Mouse (Mus musculus) hindbrain, embryonic 15.5 days (tissue): ENCODE data around the gene Pcnp. TPM values are rescaled to one million over a fixed set of nuclear protein-coding genes. Genes with fewer than 3 reads are reported as not detected.
"Not testable (repeated sequence)": the region's sequence is repeated elsewhere in the genome, so short reads cannot be mapped to it uniquely, and the experiment has no call there.

Experiments
- ATAC-seq: fragments of 200-750 bp; cut with Nextera tagmentation; 2 replicates; pipeline ENCODE4 v1.8.0; 2017; ENCODE audit warnings: low read depth, moderate number of reproducible peaks, moderate TSS enrichment; ENCODE audit not compliant: low FRiP score
- H3K27ac ChIP-seq: fragments of 300-500 bp; sonication (generic); replicated peaks from 2 replicates; pipeline ENCODE4 v1.5.1; 2015; ENCODE audit warnings: mild to moderate bottlenecking, inconsistent platforms
- H3K27me3 ChIP-seq: fragments of 300-500 bp; sonication (generic); 2 replicates; pipeline ENCODE4 v1.6.1; 2015; ENCODE audit warnings: control low read depth, inconsistent platforms
- H3K36me3 ChIP-seq: fragments of 300-500 bp; sonication (generic); 2 replicates; pipeline ENCODE4 v1.6.1; 2015; ENCODE audit warnings: control low read depth, inconsistent platforms
- H3K4me1 ChIP-seq: fragments of 300-500 bp; sonication (generic); replicated peaks from 2 replicates; pipeline ENCODE4 v1.6.1; 2015; ENCODE audit warnings: control low read depth, inconsistent platforms
- H3K4me2 ChIP-seq: fragments of 300-500 bp; sonication (generic); 2 replicates; pipeline ENCODE4 v1.6.1; 2015; ENCODE audit warnings: moderate library complexity, mild to moderate bottlenecking, inconsistent platforms
- H3K4me3 ChIP-seq: fragments of 300-500 bp; sonication (generic); 2 replicates; pipeline ENCODE4 v1.5.1; 2015; ENCODE audit warnings: mild to moderate bottlenecking, inconsistent platforms
- H3K9ac ChIP-seq: fragments of 300-500 bp; sonication (generic); 2 replicates; pipeline ENCODE4 v1.6.1; 2015; ENCODE audit warnings: inconsistent platforms
- H3K9me3 ChIP-seq: fragments of 300-500 bp; sonication (generic); 2 replicates; pipeline ENCODE4 v1.6.1; 2016; ENCODE audit warnings: control low read depth, inconsistent platforms
- WGBS: fragments of 180-500 bp; shearing (Covaris S2); methylation state at CpG from one replicate; pipeline ENCODE4 v1.1.7; 2015; 5-methylcytosine and 5-hydroxymethylcytosine counted together
- polyA plus RNA-seq: library from polyadenylated mRNA; unstranded; fragments of >200 nt; fragmentation: Nextera tagmentation; extraction: Ambion mirVana; gene quantifications from 2 replicates; pipeline ENCODE4 v1.2.1, GENCODE M21; 2015

Gene Pcnp
- 193 and 199 TPM in 2 replicates for polyA plus RNA-seq

GRCm38 (mm10) chr16:56029661-56030082, at the start of gene Pcnp:
Pcnp (minus strand) TSS chr16:56029739.
- whole genome bisulfite sequencing: 0% methylated on average over 39 of the region's 39 CpGs

DNA sequence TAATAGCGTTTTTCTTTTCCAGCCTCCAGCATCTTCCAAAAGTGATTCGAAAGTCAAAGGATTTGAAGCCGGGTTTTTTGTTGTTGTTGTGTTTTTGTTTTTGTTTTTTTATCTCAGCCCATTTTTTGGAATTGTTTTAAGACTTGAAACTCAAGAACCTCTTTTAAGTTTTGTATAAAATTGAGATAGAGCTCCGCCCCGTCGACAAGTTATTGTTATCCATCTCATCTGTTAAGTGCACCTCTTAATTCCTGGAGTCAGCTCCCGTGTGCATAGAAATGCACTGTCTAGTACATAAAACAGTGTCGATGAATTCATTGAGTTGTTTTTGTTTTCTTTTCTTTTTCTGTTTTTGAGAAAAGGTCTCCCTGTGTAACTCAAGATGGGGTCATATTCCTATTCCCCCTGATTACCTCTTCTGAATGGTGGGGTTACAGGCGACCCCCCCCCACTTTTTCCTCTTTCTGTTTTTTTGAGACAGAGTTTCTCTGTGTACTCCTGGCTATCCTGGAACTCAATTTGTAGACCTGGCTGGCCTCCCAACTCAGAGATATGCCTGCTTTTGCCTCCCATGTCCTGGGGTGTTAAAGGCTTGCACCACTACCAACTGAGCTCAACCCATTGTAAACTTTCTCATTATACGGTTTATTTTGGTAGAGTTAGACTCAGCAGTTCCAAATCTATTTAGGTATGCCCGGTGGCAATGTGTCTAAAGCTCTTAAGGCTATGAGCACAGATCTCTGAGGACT, 46.8 kb upstream of the Pcnp start:
- 9% methylated on average over 11 of the region's 11 CpGs for WGBS
- ATAC-seq: no peak
- no peaks in the 10 kb centered on the region for H3K9me3 ChIP-seq

More at GRCm38 (mm10) chr16:56029661-56030082, at the start of gene Pcnp:
- H3K9me3 ChIP-seq: no peaks in the 10 kb centered on the region
- peak within 1 kb of the TSS; percentile 93 for H3K27ac ChIP-seq
- H3K9ac ChIP-seq: peak within 1 kb of the TSS; percentile 94
- no peaks in the 10 kb centered on the region for H3K27me3 ChIP-seq
- peaks cover 25% of the 10 kb centered on the region for H3K4me1 ChIP-seq
- peak; percentile 100 for ATAC-seq
- H3K4me2 ChIP-seq: peak within 1 kb of the TSS; percentile 77
- H3K36me3 ChIP-seq: peaks cover 26% of the 10 kb centered on the region
- peak within 1 kb of the TSS; percentile 95 for H3K4me3 ChIP-seq

GRCm38 (mm10) chr16:56075222-56076111, 45.9 kb upstream of the Pcnp start:
- Histone ChIP-seq H3K9ac (peak overlapping the region; percentile 91), H3K4me1 (peaks cover 17% of the 10 kb centered on the region), H3K27ac (peak overlapping the region; percentile 99), H3K27me3 (no peaks in the 10 kb centered on the region), H3K36me3 (no peaks in the 10 kb centered on the region), H3K4me3 (peak overlapping the region; percentile 94), H3K9me3 (no peaks in the 10 kb centered on the region), H3K4me2 (peak overlapping the region; percentile 58)
- WGBS: 0% methylated on average over 43 of the region's 66 CpGs
- ATAC-seq: peak; percentile 93

More for the DNA sequence above, 46.8 kb upstream of the Pcnp start:
- Histone ChIP-seq H3K4me2 (peak overlapping the region; percentile 58), H3K9ac (peak overlapping the region; percentile 91), H3K27me3 (no peaks in the 10 kb centered on the region), H3K4me1 (peaks cover 17% of the 10 kb centered on the region), H3K27ac (peak overlapping the region; percentile 99), H3K36me3 (no peaks in the 10 kb centered on the region), H3K4me3 (peak overlapping the region; percentile 94)

DNA sequence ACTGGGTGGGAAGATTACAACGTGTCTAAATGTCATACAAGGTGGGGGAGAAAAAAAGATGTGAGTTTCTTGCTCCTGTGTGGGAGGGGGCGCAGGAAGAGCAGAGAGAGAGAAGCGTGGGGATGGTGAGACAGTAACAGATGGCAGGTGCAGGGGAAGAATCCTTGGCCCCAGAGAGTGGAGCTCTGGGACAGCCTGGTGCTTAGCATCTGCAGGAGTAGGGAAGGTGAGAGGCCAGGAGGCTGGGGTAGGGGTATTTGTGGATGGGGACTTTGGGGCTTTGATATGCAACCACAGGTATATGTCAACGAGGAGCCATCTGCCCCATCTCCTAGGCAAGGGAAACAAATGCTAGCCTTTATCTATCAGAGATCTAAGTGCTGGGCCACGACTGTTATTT, 45.0 kb upstream of the Pcnp start:
- no peaks in the 10 kb centered on the region for H3K27me3 ChIP-seq
- H3K9me3 ChIP-seq: no peaks in the 10 kb centered on the region
- H3K4me2 ChIP-seq: peak overlapping the region; percentile 58
- peak overlapping the region; percentile 91; the same call in 1 of the 2 replicates for H3K9ac ChIP-seq
- WGBS: 79% methylated on average over 5 of the region's 5 CpGs
- H3K36me3 ChIP-seq: no peaks in the 10 kb centered on the region
- no peak overlapping the region for H3K4me3 ChIP-seq
- H3K27ac ChIP-seq: peak overlapping the region; percentile 99
- peaks cover 17% of the 10 kb centered on the region for H3K4me1 ChIP-seq
- ATAC-seq: peak; percentile 31; the same call in 1 of the 2 replicates

DNA sequence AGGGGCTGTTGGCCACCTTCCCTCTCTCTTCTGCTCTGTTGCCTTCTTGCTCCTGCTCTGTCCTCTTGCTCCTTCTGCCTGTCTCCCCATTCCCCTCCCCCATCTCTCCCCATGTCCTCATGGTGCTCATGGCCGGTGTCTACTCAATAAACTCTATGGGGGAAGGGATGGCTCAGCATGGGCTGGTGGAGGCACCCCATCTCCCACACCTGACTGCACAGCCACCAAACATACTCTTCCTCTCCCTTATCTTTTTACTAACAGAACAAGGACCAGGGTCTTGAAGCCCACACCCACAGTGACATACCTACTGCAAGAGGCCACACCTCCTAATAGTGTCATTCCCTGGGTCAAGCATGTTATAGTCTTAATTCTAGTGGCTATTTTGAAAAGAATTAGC, 44.6 kb upstream of the Pcnp start:
- peaks cover 17% of the 10 kb centered on the region for H3K4me1 ChIP-seq

DNA sequence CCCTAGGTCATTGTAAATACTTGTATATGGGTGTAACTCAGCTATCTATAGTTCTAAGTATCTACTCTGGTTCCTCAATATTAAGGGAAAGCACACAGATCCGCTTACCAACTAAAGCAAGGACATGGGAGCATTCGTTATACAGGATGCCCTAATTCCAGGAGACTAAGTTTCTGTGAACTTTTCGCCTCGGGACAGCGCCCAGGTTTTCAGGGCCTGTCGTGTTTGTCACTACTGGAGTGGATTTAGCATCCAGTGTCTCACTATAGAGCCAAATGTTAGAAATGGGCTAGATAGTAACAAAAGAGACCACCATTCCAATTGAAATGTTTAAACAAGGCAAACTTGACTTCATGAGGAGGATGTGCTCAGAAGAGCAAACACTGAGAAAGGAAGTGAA, 43.6 kb upstream of the Pcnp start:
- H3K4me3 ChIP-seq, H3K36me3 ChIP-seq, H3K9ac ChIP-seq, H3K9me3 ChIP-seq, H3K27me3 ChIP-seq, H3K27ac ChIP-seq, H3K4me2 ChIP-seq, ATAC-seq: not testable (repeated sequence)
- H3K4me1 ChIP-seq: peaks cover 17% of the 10 kb centered on the region
- WGBS: 91% methylated on average over 6 of the region's 6 CpGs

More for the DNA sequence above, 44.6 kb upstream of the Pcnp start:
- H3K9me3 ChIP-seq: no peaks in the 10 kb centered on the region
- no peak overlapping the region for H3K9ac ChIP-seq
- H3K4me3 ChIP-seq: no peak overlapping the region
- H3K27me3 ChIP-seq: no peaks in the 10 kb centered on the region
- no peak overlapping the region for H3K27ac ChIP-seq
- 83% methylated on average over 1 of the region's 1 CpGs for WGBS
- no peak overlapping the region for H3K4me2 ChIP-seq
- ATAC-seq: peak; percentile 10; the same call in 1 of the 2 replicates
- no peaks in the 10 kb centered on the region for H3K36me3 ChIP-seq

- no peaks in the 10 kb centered on the region for H3K27me3 ChIP-seq
Observed at GRCm38 (mm10) chr16:56072533-56072932, 43.0 kb upstream of the Pcnp start.

GRCm38 (mm10) chr16:56071317-56072232, 42.0 kb upstream of the Pcnp start:
- Histone ChIP-seq H3K4me2 (no peak overlapping the region), H3K9me3 (no peaks in the 10 kb centered on the region), H3K27ac (no peak overlapping the region), H3K36me3 (no peaks in the 10 kb centered on the region), H3K9ac (no peak overlapping the region), H3K4me1 (peaks cover 8% of the 10 kb centered on the region), H3K4me3 (no peak overlapping the region), H3K27me3 (no peaks in the 10 kb centered on the region)
- WGBS: 45% methylated on average over 5 of the region's 5 CpGs
- no peak for ATAC-seq

More at GRCm38 (mm10) chr16:56072533-56072932, 43.0 kb upstream of the Pcnp start:
- Histone ChIP-seq H3K4me2 (no peak overlapping the region), H3K9me3 (no peaks in the 10 kb centered on the region), H3K9ac (no peak overlapping the region), H3K36me3 (no peaks in the 10 kb centered on the region), H3K4me1 (peaks cover 17% of the 10 kb centered on the region), H3K27ac (no peak overlapping the region), H3K4me3 (no peak overlapping the region)
- ATAC-seq: no peak
- 79% methylated on average over 6 of the region's 6 CpGs for WGBS

DNA sequence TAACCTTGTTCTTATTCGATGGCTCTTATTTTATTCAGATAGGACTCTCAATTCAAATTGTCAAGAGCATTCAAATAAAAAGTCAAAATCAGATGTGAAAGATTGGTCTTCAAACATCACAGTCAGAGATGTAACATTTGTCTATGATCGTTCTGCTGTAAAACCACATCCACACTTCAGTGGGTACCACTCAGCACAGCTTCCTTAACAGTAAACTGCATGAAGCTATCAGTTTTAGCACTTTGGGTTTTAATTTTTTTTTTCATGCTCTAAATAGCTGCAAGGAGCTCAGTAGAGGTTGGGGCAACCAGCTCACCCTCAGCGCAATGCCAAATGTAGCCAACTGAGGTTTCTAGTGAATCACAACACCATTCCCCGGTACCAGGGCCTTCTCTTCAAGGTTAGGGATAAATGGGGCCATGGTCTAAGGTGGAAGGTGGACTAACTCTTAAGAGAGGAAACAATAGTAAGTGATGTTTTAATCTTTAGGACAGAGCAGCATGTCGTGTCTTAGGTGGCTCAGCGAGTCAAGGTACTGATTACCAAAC, 39.1 kb upstream of the Pcnp start:
- ATAC-seq: no peak
- no peak overlapping the region for H3K4me3 ChIP-seq
- H3K27ac ChIP-seq: no peak overlapping the region
- no peak overlapping the region for H3K9ac ChIP-seq
- H3K27me3 ChIP-seq: no peaks in the 10 kb centered on the region
- no peaks in the 10 kb centered on the region for H3K36me3 ChIP-seq
- H3K9me3 ChIP-seq: no peaks in the 10 kb centered on the region
- no peak overlapping the region for H3K4me2 ChIP-seq
- WGBS: 91% methylated on average over 6 of the region's 6 CpGs
- H3K4me1 ChIP-seq: no peaks in the 10 kb centered on the region

- H3K9me3 ChIP-seq: no peaks in the 10 kb centered on the region
- no peaks in the 10 kb centered on the region for H3K4me1 ChIP-seq
- no peak overlapping the region for H3K9ac ChIP-seq
- 47% methylated on average over 8 of the region's 8 CpGs for WGBS
- H3K27ac ChIP-seq: no peak overlapping the region
- H3K4me3 ChIP-seq: no peak overlapping the region
- no peaks in the 10 kb centered on the region for H3K27me3 ChIP-seq
- no peaks in the 10 kb centered on the region for H3K36me3 ChIP-seq
- no peak for ATAC-seq
- H3K4me2 ChIP-seq: no peak overlapping the region
Observed at GRCm38 (mm10) chr16:56066113-56066512, 36.6 kb upstream of the Pcnp start.
